Mouse (Mus musculus): Measurements from ENCODE around the gene Col7a1.

Gene Col7a1

GRCm38 (mm10) chr9:108985710-108986109 is 32.3 kb downstream of the Col7a1 start, which contains the start of gene Ucn2:
TSS of gene Ucn2 (plus strand) at chr9:108986010.
- DNase-seq (ENCODE audit: low spot score): no peak

- DNase-seq (ENCODE audit: low spot score): no peak
Measured at GRCm38 (mm10) chr9:108987704-108988350, 34.4 kb downstream of the Col7a1 start.

- DNase-seq (ENCODE audit: low spot score): no peak
Measured at GRCm38 (mm10) chr9:108989802-108990461, 36.5 kb downstream of the Col7a1 start.

- no peak for DNase-seq (ENCODE audit: low spot score)
Measured at GRCm38 (mm10) chr9:108990462-108990820, 37.1 kb downstream of the Col7a1 start.

GRCm38 (mm10) chr9:108991428-108992084 is 38.2 kb downstream of the Col7a1 start, which contains the start of gene Pfkfb4:
TSS of gene Pfkfb4 (plus strand) at chr9:108991778.
- peak; percentile 98 for DNase-seq (ENCODE audit: low spot score)

GRCm38 (mm10) chr9:108992085-108992469 is 38.7 kb downstream of the Col7a1 start:
- DNase-seq (ENCODE audit: low spot score): no peak

GRCm38 (mm10) chr9:108992620-108993361 is 39.4 kb downstream of the Col7a1 start:
- no peak for DNase-seq (ENCODE audit: low spot score)

GRCm38 (mm10) chr9:108996411-108996810 is 43.0 kb downstream of the Col7a1 start:
- DNase-seq (ENCODE audit: low spot score): peak; percentile 76

GRCm38 (mm10) chr9:108998287-108999166 is 45.1 kb downstream of the Col7a1 start:
- DNase-seq (ENCODE audit: low spot score): no peak

- DNase-seq (ENCODE audit: low spot score): no peak
Measured at GRCm38 (mm10) chr9:108999167-108999526, 45.8 kb downstream of the Col7a1 start.

- DNase-seq (ENCODE audit: low spot score): peak; percentile 54
Measured at GRCm38 (mm10) chr9:109000726-109001125, 47.3 kb downstream of the Col7a1 start.

GRCm38 (mm10) chr9:109003201-109003600 is 49.8 kb downstream of the Col7a1 start:
- DNase-seq (ENCODE audit: low spot score): no peak

- no peak for DNase-seq (ENCODE audit: low spot score)
Measured at GRCm38 (mm10) chr9:109007025-109007780, 53.8 kb downstream of the Col7a1 start.

- no peak for DNase-seq (ENCODE audit: low spot score)
Measured at GRCm38 (mm10) chr9:109008081-109008480, 54.7 kb downstream of the Col7a1 start.

- no peak for DNase-seq (ENCODE audit: low spot score)
Measured at GRCm38 (mm10) chr9:109008994-109009635, 55.7 kb downstream of the Col7a1 start.

- DNase-seq (ENCODE audit: low spot score): no peak
Measured at GRCm38 (mm10) chr9:109009636-109010315, 56.4 kb downstream of the Col7a1 start.

GRCm38 (mm10) chr9:109010316-109010690 is 56.9 kb downstream of the Col7a1 start:
- DNase-seq (ENCODE audit: low spot score): no peak

GRCm38 (mm10) chr9:109015397-109015796 is 62.0 kb downstream of the Col7a1 start:
- DNase-seq (ENCODE audit: low spot score): no peak

- no peak for DNase-seq (ENCODE audit: low spot score)
Measured at GRCm38 (mm10) chr9:109016973-109017604, 63.7 kb downstream of the Col7a1 start.

All from yolk sac, embryonic 10.5 days (tissue).